Mouse (Mus musculus) embryonic fibroblast, embryonic 13.5 days (primary cell): ENCODE data around the gene Dip2b.

Source experiments
- CTCF ChIP-seq: IDR thresholded peaks from 2 replicates; pipeline ENCODE4 v1.5.1; 2011; ENCODE audit warnings: mild to moderate bottlenecking, control low read depth, low read length, moderate library complexity, borderline replicate concordance; ENCODE audit not compliant: insufficient read depth
- POLR2A ChIP-seq: IDR thresholded peaks from 2 replicates; pipeline ENCODE4 v1.6.1; 2011; ENCODE audit warnings: low read depth, mild to moderate bottlenecking, control low read depth, low read length, moderate library complexity

GRCm38 (mm10) chr15:100182526-100183280 is 144.2 kb downstream of the Dip2b start:
- no peak for TF ChIP-seq CTCF
- TF ChIP-seq POLR2A = no peak
